Mouse (Mus musculus) CD4-positive, CD25-positive, alpha-beta regulatory T cell, adult 2 months (primary cell): ENCODE results near the gene Mthfsd.
A peak's percentile ranks its signal among the peaks of the same experiment; 100 is the strongest.

Experiments used
- DNase-seq: peaks from one replicate; pipeline ENCODE4 v3.0.0-alpha.2; 2012; ENCODE audit warnings: low read depth, low spot score

Gene Mthfsd

DNA sequence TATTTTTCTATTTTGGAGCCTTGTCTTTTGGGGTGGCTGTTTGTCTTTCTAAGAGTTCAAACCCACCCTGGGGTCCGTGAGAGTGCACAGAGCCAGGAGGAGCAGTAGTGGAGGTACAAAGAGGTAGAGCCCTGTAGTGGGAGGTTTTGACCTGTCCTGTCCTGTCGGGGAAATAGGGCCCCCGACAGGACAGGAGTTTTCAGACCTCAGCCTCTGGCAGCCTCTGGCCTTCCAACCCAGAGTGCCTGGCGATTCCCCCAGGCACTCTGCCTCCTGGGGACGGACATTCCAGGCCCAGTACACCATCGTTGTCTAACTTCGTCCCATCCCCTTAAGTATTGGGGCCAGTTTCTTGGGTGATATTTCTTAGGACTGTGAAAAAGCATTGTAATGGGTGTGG lies 14.2 kb upstream of the Mthfsd start:
- no peak for DNase-seq

DNA sequence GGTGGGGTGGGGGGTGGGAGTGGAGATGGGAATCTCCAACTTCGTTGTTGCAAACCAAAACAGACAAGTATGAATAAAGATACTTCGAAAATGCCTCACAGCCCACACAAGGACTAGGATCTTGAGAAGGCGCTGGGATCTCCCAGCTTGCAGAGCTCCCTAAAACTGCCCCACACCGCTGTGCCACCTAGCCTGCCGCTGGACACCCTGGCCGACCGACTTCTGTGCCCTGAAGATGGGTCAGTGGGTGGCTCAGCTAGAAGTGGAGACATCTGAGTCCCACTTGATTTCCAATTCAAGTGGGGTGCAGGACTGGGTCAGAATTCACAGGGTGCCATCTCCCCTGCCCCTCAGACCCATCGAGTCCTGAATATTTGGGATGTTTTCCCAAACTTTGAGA lies 13.5 kb upstream of the Mthfsd start:
- no peak for DNase-seq

DNA sequence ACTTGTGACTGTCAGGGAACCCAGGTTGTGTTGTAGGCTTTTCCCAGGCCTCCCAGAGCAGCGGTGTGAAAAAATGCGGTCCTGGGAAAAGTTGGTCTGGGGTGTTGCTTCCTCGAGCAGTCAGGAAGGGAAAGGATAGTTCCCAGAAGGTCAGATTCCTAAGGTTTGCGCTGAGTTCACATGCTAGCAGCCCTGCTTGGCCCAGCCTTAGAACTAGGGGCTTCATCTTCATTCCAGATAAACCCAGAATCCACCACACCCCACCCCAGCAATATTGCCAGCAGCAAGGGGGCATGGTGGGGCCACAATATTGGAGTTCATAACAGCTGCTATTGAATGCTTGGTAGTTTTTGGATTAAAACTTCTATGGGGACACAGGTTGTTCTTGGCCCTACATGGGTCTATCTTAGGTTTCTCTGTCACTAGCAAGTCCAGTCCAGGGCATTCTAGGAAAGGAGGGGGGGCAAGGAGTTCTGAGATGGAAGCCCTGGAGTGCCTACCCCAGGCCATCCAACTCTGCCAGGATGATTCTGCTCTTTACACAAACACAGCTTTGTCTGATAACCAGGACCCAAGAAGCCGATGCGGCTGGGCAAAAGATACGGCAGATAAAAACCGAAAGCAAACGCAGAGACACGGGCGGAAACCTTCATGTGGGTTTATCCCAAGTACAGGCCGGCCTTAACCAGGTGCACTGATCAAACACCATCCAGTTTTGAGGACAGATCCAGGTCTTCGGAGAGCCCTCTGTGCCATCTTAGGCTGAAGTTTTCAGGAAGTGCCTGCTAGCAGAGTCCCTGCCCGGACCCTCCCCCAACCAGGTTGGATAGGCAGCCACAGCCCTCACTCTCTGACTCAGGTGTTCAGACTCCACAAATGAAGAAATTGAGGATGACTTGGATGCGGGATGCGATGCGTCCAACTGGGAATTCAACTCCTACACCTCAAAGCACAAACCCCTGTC lies 12.5 kb upstream of the Mthfsd start:
- DNase-seq, result no peak

DNA sequence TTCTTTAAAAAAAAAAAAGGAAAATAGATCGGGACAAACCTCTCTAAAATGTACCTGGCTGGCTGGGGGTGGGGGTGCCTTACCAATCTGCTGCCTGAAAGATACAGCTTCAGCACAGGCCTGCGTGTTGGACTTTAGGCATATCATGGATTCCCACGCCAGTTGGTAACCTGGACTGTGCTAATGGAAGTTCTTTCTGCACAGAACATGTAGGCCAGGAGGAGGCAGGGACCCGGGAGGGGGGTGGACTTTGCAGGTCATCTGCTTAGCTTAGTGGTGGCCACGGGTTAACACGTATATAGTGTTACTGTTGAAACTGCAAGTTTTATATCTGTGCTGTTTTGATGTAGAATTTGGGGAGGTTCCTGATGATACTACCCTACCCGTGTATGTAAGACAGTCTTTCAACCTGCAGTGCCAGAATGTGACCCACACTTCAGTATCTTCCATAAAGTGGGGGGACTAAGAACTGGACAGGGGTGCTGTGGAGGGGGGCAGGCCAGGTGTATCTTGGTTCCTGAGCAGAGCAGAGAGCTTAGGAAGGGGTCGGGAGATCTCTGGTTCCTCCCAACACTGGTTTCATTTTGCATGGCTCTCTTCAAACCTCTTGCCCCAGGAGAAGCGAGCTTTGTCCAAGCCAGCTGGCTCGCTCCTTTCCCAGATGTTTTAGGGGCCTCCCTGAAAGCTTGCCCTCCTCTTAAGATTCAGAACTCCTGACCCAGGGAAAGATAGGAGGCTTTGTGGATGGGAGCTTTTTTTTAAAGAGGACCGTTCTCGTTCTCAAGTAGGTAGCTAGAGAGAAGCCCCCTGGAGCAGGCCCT lies 11.7 kb upstream of the Mthfsd start:
- no peak for DNase-seq

DNA sequence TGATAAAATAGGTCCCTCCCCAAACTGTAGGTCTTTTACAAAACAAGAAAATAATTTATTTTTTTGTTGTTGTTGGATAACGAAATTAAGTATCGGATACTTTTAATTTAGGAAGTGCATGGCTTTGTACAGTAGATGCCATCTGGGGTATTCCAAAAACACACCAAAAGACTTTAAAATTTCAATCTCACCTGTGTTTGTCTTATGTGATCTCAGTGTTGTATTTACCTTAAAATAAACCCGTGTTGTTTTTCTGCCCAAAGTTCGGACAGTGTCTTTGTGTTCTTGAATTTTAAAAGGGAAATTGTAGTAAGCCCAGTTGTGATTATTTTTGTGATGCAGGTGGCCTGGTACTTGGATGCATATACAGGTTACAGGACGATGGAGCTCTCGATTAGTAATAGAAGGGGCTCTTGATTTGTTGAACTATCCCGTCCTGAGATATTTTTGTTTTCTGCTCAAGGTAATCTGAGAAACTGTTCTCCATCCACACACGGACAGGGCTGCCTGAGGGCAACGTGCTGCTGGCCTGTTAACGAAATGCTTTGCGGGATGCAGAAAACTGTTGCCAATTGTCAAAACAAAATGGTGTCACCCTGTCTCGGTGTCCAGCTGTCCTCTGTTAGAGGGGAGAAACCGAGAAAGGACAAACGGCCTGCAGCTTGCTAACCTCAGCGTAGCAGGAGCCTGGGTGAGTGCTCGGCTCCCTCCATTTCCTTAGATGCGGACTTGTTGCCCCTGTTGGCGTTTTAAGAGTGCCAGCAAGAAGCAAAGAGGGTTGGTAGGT lies 10.6 kb upstream of the Mthfsd start:
- no peak for DNase-seq

DNA sequence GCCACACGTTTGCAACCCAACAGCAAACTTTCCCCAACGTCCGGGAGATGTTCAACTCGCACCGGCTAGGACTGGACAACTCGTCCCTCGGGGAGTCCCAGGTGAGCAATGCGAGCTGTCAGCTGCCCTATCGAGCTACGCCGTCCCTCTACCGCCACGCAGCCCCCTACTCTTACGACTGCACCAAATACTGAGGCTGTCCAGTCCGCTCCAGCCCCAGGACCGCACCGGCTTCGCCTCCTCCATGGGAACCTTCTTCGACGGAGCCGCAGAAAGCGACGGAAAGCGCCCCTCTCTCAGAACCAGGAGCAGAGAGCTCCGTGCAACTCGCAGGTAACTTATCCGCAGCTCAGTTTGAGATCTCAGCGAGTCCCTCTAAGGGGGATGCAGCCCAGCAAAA lies 9.7 kb upstream of the Mthfsd start:
- DNase-seq, result no peak

DNA sequence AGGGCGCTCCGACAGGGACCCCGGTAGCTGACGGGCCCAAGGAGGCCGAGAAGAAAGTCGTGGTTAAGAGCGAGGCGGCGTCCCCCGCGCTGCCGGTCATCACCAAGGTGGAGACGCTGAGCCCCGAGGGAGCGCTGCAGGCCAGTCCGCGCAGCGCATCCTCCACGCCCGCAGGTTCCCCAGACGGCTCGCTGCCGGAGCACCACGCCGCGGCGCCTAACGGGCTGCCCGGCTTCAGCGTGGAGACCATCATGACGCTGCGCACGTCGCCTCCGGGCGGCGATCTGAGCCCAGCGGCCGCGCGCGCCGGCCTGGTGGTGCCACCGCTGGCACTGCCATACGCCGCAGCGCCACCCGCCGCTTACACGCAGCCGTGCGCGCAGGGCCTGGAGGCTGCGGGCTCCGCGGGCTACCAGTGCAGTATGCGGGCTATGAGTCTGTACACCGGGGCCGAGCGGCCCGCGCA lies 9.0 kb upstream of the Mthfsd start:
- DNase-seq, result peak; percentile 37

DNA sequence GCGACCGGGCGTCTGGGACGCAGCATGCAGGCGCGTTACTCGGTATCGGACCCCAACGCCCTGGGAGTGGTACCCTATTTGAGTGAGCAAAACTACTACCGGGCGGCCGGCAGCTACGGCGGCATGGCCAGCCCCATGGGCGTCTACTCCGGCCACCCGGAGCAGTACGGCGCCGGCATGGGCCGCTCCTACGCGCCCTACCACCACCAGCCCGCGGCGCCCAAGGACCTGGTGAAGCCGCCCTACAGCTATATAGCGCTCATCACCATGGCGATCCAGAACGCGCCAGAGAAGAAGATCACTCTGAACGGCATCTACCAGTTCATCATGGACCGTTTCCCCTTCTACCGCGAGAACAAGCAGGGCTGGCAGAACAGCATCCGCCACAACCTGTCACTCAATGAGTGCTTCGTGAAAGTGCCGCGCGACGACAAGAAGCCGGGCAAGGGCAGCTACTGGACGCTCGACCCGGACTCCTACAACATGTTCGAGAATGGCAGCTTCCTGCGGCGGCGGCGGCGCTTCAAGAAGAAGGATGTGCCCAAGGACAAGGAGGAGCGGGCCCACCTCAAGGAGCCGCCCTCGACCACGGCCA lies 8.5 kb upstream of the Mthfsd start:
- peak; percentile 51 for DNase-seq

DNA sequence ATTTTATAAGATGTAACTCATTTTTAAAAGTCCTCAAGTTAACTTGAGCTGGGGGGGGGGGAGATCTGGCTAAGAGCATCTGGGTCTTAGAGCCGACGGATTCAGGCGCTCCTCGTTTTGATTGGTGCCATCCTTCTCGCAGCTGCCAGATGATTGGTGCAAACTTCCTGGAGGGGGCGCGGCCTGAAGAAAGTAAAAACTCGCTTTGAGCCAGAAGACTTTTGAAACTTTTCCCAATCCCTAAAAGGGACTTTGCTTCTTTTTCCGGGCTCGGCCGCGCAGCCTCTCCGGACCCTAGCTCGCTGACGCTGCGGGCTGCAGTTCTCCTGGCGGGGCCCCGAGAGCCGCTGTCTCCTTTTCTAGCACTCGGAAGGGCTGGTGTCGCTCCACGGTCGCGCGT lies 7.8 kb upstream of the Mthfsd start, which contains the start of gene Foxc2:
TSS of gene Foxc2 (plus strand) at position 224 of the 400 bp plus-strand sequence.
- peak; percentile 89 for DNase-seq

DNA sequence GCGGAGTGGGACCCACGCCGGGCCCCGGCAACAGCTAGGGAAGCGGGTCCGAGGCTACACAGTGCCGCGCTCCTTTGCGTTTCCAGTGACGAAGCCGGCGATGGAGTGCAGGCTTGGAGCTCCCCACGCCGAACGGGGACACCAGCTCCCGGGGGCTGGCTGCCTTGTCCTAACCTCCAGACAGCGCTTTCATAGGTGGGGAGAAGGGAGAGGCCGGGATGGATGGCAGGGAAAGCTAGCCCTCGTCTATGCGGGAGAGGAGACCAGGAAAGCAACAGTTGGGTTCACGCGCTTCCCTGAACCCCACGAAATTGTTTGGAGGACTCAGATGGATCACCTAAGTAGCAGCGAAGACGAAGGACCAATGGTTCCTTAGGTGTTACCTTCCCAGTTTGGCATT lies 6.9 kb upstream of the Mthfsd start:
- DNase-seq, result no peak

DNA sequence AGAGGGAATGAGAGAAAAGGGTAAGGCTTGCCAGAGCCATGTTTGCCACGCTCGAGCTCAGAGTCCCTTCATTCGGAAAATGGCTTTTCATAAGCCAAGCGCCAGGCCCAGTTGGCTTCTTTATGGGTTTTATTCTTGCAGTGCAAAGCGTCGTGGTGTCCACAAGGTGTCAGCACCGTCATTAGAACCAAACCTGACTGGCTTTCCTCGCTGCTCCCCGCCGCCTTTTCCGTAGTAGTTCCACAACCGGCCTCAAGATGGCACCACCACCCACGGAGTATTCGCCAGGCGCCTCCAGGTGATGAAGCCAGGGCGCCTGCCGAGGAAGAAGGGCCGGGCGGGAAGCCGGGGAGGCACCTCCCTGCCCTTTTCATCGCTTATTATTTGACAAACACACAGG lies 5.1 kb upstream of the Mthfsd start:
- peak; percentile 96 for DNase-seq

DNA sequence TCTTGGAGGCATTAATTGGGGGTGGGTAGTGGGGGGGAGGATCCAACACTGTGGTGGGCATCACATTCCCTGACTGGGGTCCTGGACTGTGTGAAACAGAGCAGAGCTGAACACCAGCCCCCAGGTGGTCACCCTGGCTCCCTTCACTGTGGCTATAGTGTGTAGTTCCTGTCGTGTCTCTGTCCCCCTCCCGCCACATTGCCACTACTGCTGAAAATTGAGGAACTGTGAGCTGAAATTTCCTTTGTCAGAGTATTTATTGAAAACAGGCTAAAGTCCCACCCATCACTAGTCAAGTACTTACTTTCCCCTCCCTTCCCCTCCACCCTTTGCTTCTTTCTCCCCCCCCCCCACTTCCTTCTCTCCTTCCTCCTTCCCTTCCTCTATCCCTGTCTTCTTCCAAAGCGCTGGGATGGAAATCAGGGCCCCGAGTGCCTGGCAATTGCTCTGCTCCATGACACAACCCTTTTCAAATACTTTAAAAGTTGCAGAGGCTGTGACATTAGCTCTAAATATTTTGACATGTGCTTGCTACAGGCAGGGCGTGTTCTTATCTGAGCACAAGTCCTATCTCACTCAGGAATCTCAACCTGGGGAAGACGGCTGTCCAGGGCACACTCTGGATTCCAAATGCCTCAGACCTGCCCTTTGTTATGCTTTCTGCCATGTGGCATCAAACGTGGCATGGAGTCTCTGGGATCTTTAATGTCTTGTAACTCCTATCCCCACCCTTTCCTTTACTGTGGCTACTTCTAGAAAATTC lies 3.1 kb upstream of the Mthfsd start:
- no peak for DNase-seq

DNA sequence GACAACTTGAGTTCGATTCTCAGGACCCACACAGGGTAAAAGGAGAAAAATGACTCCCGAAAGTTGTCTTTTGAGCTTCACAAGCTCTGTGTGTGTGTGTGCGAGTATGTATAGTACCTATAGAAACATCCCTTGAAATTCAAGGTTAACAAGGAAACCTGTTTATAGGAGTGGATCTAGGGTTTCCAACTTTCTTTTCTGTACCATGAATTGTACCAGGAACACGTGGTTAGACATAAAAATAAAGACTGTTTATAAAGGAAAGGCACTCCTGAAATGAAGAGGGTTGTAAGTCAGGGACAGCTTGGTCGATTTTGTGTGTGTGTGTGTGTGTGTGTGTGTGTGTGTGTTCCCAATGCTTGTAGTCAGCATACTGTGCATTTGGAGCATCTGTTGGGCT lies 465 bp upstream of the Mthfsd start:
- no peak for DNase-seq

DNA sequence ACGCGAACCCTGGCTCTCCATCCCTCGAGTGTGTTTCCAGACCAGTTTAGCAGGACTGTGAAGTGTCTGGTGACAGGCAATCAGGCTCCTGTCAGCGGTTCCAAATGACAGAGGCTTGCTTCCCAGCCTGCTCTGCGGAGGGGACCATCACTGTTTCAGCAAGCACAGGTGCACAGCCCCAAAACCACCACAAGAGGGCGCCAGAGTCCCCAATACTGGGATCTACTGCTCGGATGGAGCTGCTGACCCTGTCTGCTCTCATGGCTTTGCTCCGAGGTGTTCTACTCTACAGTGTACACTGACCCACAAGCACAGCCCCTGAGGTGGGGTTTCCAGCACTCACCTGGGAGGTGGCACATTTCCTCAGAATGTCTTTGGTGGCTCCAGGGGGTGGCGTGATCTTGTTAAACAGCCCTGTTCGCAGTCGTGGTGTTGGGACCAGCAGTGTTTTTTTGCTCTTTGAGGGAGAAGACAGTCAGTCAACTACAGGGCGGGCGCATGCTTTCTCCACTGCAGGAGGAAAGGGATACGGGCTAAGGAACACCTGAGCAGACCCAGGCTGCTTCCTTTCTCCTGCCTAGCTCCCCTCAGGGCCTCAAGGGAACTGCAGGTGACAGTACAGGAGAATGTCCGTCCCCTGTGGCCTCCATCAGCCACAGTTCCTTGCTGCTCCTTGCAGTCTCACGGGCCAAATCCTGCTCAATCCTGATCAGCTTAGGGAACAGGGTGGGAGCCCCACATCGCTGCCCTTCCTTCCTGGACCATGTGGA lies 4.0 kb downstream of the Mthfsd start:
- DNase-seq, result peak; percentile 84

DNA sequence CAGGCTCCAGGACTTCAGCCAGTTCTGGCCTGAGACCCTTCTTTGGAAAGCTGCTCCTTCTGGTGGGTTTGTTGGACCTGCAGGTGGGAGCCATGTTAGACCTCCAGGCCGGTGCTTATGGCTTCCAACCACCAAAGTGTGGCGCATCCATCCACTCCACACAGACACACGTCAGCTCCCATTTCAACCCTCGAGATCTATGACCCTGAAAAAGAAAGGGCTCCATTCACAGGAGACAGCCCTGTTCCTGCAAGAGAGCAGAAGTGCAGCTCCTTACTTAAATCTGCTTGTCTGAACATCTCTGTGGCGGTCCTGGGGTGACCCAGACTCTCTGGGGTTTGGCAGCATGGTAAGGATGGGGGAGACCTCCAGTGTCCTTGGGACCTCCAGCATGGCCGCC lies 14.7 kb downstream of the Mthfsd start:
- no peak for DNase-seq

DNA sequence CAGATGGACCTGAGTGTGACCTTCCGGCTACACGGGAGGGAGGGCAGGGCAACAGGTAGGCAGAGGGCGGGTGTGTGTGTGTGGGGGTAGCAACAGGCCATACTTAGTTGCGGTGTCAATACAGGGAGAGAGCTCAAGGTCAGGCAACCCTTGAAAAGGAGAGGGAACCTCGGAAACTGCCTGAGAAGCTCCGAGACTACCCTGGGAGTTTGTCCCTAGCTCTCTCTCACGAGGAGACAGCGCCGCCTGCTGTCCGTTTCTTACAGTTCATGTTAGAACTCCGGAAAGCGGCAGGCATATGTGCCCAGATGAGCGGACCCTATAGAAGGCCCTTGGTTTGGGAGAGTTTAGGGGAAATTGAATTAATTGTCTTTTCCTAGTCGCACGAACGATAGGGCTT lies 15.6 kb downstream of the Mthfsd start:
- peak; percentile 83 for DNase-seq

DNA sequence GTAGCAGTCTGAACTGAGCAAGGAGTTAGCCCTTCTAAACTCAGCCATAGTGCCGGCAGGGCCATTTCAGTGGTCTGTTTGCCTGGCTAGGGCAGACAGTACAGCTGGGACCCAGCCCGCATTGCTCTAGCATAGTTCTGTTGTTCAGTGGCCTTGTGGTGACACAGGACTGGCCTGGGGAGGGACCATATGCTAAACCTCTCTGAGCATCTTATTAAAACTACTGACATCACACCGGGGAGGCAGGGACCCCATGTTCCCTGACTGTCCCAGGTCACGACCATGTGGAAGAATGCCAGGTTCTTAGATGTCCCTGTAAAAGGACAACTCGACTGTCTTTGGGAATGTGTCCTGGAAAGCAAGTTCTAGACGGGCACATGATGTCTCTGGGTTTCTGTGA lies 16.1 kb downstream of the Mthfsd start:
- DNase-seq, result no peak

DNA sequence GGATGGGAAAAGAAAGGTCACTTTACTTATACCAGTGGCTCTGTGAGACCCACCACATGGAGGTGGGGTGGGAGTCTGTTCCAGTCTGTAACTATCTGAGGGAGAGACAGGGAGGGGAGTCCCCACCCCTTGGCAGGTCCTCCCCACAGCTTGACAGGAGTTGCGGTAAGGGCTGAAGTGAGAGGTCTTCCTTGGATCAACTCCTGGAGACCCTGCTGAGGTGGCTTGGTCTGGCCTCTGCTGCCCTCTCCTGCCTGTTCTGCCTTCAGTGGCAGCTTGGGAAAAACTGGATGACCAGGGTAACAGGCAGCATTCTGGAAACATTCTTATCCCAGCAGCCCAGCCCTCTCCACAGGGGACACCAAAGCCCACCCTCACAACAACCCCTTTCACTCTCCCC lies 17.5 kb downstream of the Mthfsd start:
- no peak for DNase-seq

DNA sequence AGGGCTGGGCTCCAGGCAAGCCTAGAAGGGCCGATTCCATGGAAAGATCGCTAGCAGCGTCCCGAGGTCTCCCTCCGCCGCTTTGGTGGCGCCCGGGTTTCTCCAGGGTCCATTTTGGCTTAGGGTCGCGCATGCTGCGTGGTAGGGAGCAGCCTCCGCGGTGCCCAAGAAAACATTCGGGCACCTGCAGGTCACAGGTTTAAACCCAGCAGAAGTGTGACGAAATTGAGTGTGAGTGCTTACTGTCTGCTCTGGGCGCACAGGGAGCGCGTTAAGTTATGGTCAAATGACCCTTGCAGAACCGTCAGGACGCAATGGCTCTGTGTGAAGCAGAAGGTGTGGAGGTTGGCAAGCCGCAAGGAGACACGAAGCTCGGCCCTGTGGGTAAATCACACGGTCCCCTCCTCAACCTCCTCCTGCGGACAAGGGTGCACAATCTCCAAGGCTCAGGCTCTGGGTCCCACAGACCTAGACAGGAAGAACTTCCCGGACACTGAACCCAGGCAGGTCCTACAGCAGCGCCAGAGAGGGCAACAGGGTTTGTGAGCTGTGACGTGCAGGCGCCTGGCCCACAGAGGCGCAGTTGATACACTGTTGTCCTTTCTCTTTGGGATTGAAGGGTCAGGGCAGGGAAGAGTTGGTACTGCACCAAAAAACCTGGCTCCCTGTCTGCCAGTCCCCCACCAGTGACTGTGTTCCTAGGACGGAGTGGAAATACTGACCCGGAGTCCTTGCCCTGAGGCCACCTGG lies 18.4 kb downstream of the Mthfsd start:
- no peak for DNase-seq
